Comparison of ENCODE assay signal across 8 mouse cellular contexts in genomic region chr7:139119152-139119774, GRCm38 (mm10). TPM values are rescaled to one million over a fixed set of nuclear protein-coding genes. Genes with fewer than 3 reads are reported as not detected.
A peak's percentile ranks its signal among the peaks of the same experiment; 100 is the strongest.
DNase-seq lines count a peak whose midpoint lies in the region; ATAC-seq and TF ChIP-seq lines count a peak whose summit lies in the region.

No protein-coding gene starts in this region.

- peaks cover 18% of the 10 kb centered on the region; the same call in 1 of the 2 replicates for H3K27me3 ChIP-seq in heart, embryonic 15.5 days
- no peaks in the 10 kb centered on the region for H3K27me3 ChIP-seq in kidney, postnatal 0 days (ENCODE audit: insufficient read depth, low read length)
- no peaks in the 10 kb centered on the region for H3K27me3 ChIP-seq in liver, embryonic 13.5 days
- H3K27me3 ChIP-seq in neural tube, embryonic 15.5 days (replicated peaks), result no peaks in the 10 kb centered on the region

- TF ChIP-seq CTCF in brain, embryonic 14.5 days (IDR thresholded peaks at IDR 0.05; ENCODE audit: borderline replicate concordance, extremely low read depth, insufficient read depth, insufficient read length), result peak; percentile 95
- peak; percentile 91 for TF ChIP-seq CTCF in kidney, postnatal 0 days (IDR thresholded peaks at IDR 0.05; ENCODE audit: low read depth)

- no peaks in the 10 kb centered on the region for H3K36me3 ChIP-seq in heart, embryonic 15.5 days
- no peaks in the 10 kb centered on the region for H3K36me3 ChIP-seq in kidney, postnatal 0 days (ENCODE audit: insufficient read depth, low read length)
- no peaks in the 10 kb centered on the region for H3K36me3 ChIP-seq in liver, embryonic 13.5 days
- H3K36me3 ChIP-seq in neural tube, embryonic 15.5 days, result no peaks in the 10 kb centered on the region

- no peaks in the 10 kb centered on the region for H3K4me1 ChIP-seq in heart, embryonic 15.5 days (replicated peaks)
- no peaks in the 10 kb centered on the region for H3K4me1 ChIP-seq in kidney, postnatal 0 days (replicated peaks; ENCODE audit: insufficient read depth, low read length)
- H3K4me1 ChIP-seq in liver, embryonic 13.5 days (replicated peaks), result no peaks in the 10 kb centered on the region
- H3K4me1 ChIP-seq in neural tube, embryonic 15.5 days, result no peaks in the 10 kb centered on the region

- no peak for TF ChIP-seq POLR2A in brain, embryonic 14.5 days (IDR thresholded peaks at IDR 0.05; ENCODE audit: borderline replicate concordance, extremely low read depth, insufficient read depth, insufficient read length, poor library complexity, severe bottlenecking)

- no peak overlapping the region for H3K4me3 ChIP-seq in heart, embryonic 15.5 days
- no peak overlapping the region for H3K4me3 ChIP-seq in kidney, postnatal 0 days (replicated peaks; ENCODE audit: low read depth, low read length)
- no peak overlapping the region for H3K4me3 ChIP-seq in liver, embryonic 13.5 days (replicated peaks)
- H3K4me3 ChIP-seq in neural tube, embryonic 15.5 days (replicated peaks), result no peak overlapping the region

- H3K9ac ChIP-seq in heart, embryonic 15.5 days, result no peak overlapping the region
- no peak overlapping the region for H3K9ac ChIP-seq in kidney, postnatal 0 days (ENCODE audit: low read depth, low read length)
- H3K9ac ChIP-seq in liver, embryonic 13.5 days, result no peak overlapping the region
- H3K9ac ChIP-seq in neural tube, embryonic 15.5 days (replicated peaks), result no peak overlapping the region

- WGBS in heart, embryonic 15.5 days, result 36% methylated on average over 13 of the region's 13 CpGs
- 37% methylated on average over 13 of the region's 13 CpGs for WGBS in kidney, postnatal 0 days
- 34% methylated on average over 13 of the region's 13 CpGs for WGBS in liver, embryonic 13.5 days (ENCODE audit: insufficient replicate concordance)
- WGBS in neural tube, embryonic 15.5 days, result 43% methylated on average over 13 of the region's 13 CpGs

- DNase-seq in brain, embryonic 14.5 days (ENCODE audit: low read depth), result peak; percentile 90
- peak; percentile 51 for DNase-seq in fibroblast of lung, adult 2 months (ENCODE audit: low read depth)
- DNase-seq in kidney, postnatal 0 days (ENCODE audit: low spot score), result peak; percentile 86
- DNase-seq in liver, embryonic 13.5 days, result peak; percentile 15
- peak; percentile 93 for DNase-seq in testis, postnatal 10 days (ENCODE audit: low spot score)

- peak; percentile 69 for ATAC-seq in CD4-positive, CD25-positive, alpha-beta regulatory T cell, adult 4 months
- 0 out of 2 replicates have a peak, but pooled peaks have one; percentile 64 for ATAC-seq in heart, embryonic 15.5 days (replicated peaks; ENCODE audit: insufficient number of reproducible peaks, insufficient read depth, low FRiP score, low read depth)
- ATAC-seq in kidney, postnatal 0 days (replicated peaks; ENCODE audit: low FRiP score, low read depth), result no peak; the same call in 1 of the 2 replicates
- ATAC-seq in liver, embryonic 13.5 days (ENCODE audit: low read depth), result no peak
- peak; percentile 68 for ATAC-seq in neural tube, embryonic 15.5 days (ENCODE audit: low FRiP score)

- H3K9me3 ChIP-seq in heart, embryonic 15.5 days (replicated peaks), result no peaks in the 10 kb centered on the region
- no peaks in the 10 kb centered on the region for H3K9me3 ChIP-seq in kidney, postnatal 0 days (replicated peaks; ENCODE audit: low read length)
- no peaks in the 10 kb centered on the region for H3K9me3 ChIP-seq in liver, embryonic 13.5 days (replicated peaks)
- H3K9me3 ChIP-seq in neural tube, embryonic 15.5 days (replicated peaks), result no peaks in the 10 kb centered on the region

- H3K4me2 ChIP-seq in heart, embryonic 15.5 days, result no peak overlapping the region
- no peak overlapping the region for H3K4me2 ChIP-seq in kidney, postnatal 0 days (ENCODE audit: low read length)
- H3K4me2 ChIP-seq in liver, embryonic 13.5 days, result no peak overlapping the region
- no peak overlapping the region for H3K4me2 ChIP-seq in neural tube, embryonic 15.5 days

- H3K27ac ChIP-seq in heart, embryonic 15.5 days, result no peak overlapping the region
- no peak overlapping the region for H3K27ac ChIP-seq in kidney, postnatal 0 days
- H3K27ac ChIP-seq in liver, embryonic 13.5 days, result no peak overlapping the region
- no peak overlapping the region for H3K27ac ChIP-seq in neural tube, embryonic 15.5 days (replicated peaks)

RNA-seq across cellular contexts. Expression of gene Dpysl4, which starts 33.5 kb away (rescaled TPM):
- not detected for polyA plus RNA-seq in CD4-positive, CD25-positive, alpha-beta regulatory T cell, adult 4 months (2017; shearing (Covaris generic))
- polyA plus RNA-seq in brain, embryonic 14.5 days (2012; rRNA removed), result 192 and 195 TPM in 2 replicates
- 3.3 and 3.6 TPM in 2 replicates for polyA plus RNA-seq in heart, embryonic 15.5 days (2015; fragmentation: Nextera tagmentation; extraction: Ambion mirVana)
- 7.5 and 9.6 TPM in 2 replicates for polyA plus RNA-seq in kidney, postnatal 0 days (2015; fragmentation: Nextera tagmentation; extraction: Ambion mirVana)
- 0.86 and 0.92 TPM in 2 replicates for polyA plus RNA-seq in liver, embryonic 13.5 days (2015; fragmentation: Nextera tagmentation; extraction: Ambion mirVana)
- polyA plus RNA-seq in neural tube, embryonic 15.5 days (2015; fragmentation: Nextera tagmentation; extraction: Ambion mirVana), result 153 and 181 TPM in 2 replicates

Comparison
In these comparisons a context has a peak if more than half of its experiments do, and no peak if none do; other contexts are left out.
1. ATAC-seq: peak in CD4-positive, CD25-positive, alpha-beta regulatory T cell, adult 4 months (single experiment), heart, embryonic 15.5 days (single experiment) and neural tube, embryonic 15.5 days (single experiment); none in kidney, postnatal 0 days (single experiment) and liver, embryonic 13.5 days (single experiment).
2. DNase-seq: peak in every context shown above with its lines; median percentile 93 in testis, postnatal 10 days; 90 in brain, embryonic 14.5 days; 86 in kidney, postnatal 0 days; 51 in fibroblast of lung, adult 2 months; 15 in liver, embryonic 13.5 days.
3. RNA of gene Dpysl4, which starts 33.5 kb away (polyA plus RNA-seq): 192 to 195 TPM in brain, embryonic 14.5 days and 153 to 181 TPM in neural tube, embryonic 15.5 days; 7.5 to 9.6 TPM in kidney, postnatal 0 days, 3.3 to 3.6 TPM in heart, embryonic 15.5 days, 0.86 to 0.92 TPM in liver, embryonic 13.5 days and not detected in CD4-positive, CD25-positive, alpha-beta regulatory T cell, adult 4 months; every median in the first group is over 10 times any median in the second.